In the genomic region with DNA sequence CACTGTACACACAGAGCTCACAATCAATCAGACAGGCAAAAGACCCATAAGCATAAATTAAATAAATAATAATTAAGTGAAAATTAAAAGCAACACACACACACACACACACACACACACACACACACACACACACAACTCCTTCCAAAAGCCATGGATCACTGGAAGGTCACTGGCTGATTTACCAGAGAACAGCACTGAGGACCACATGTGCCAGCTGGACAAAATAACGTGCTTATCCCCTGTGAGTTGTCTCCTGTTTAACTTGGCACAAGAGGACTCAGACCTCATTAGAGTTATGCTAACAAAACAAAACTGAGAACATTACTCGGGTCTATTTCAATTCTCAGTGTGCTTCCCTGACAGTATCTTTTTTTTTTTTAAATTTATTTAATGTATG, we compare ENCODE assay signal across 22 mouse cellular contexts. TPM values are rescaled to one million over a fixed set of nuclear protein-coding genes. Genes with fewer than 3 reads are reported as not detected.
DNase-seq lines count a peak whose midpoint lies in the region; ATAC-seq and TF ChIP-seq lines count a peak whose summit lies in the region.
"Had no signal": no experiment of that assay in that cellular context is flagged by ENCODE, and none has a peak within 500 bp of the region (broad histone marks: within the 10 kb centered on the region; RNA-seq: fewer than 3 reads in every experiment).

No protein-coding gene starts in this region.

- no peak overlapping the region for H3K9ac ChIP-seq in kidney, postnatal 0 days (ENCODE audit: low read depth, low read length)
- H3K9ac ChIP-seq: embryonic facial prominence, embryonic 13.5 days; forebrain, embryonic 15.5 days; heart, embryonic 15.5 days; hindbrain, embryonic 15.5 days; intestine, embryonic 15.5 days; midbrain, embryonic 12.5 days had no signal

- no peaks in the 10 kb centered on the region for H3K9me3 ChIP-seq in kidney, postnatal 0 days (replicated peaks; ENCODE audit: low read length)
- H3K9me3 ChIP-seq: embryonic facial prominence, embryonic 13.5 days; forebrain, embryonic 15.5 days; heart, embryonic 15.5 days; hindbrain, embryonic 15.5 days; intestine, embryonic 15.5 days; midbrain, embryonic 12.5 days had no signal

- 50% methylated on average over 2 of the region's 2 CpGs for WGBS in kidney, postnatal 0 days

- no peak for DNase-seq in gastrocnemius, adult 2 months
- no peak for DNase-seq in gastrocnemius, postnatal 14 days
- DNase-seq in kidney, postnatal 0 days (ENCODE audit: low spot score), result peak; percentile 31
- DNase-seq in kidney, postnatal 10 days, result no peak
- DNase-seq in heart, adult 9 months (ENCODE audit: low spot score in 2 of 2), result peak; percentile 67 to 73
- peak; percentile 64 for DNase-seq in skeletal muscle tissue, adult 2 months (ENCODE audit: low read depth, low spot score)
- DNase-seq in right cerebral cortex, adult 18-20 months, result no peak
- DNase-seq: cerebellum, adult 11 months; cerebellum, postnatal 10 days; retina, postnatal 1 day; right cerebral cortex, postnatal 4 days had no signal

- no peaks in the 10 kb centered on the region for H3K27me3 ChIP-seq in kidney, postnatal 0 days (ENCODE audit: insufficient read depth, low read length)
- H3K27me3 ChIP-seq: embryonic facial prominence, embryonic 13.5 days; forebrain, embryonic 15.5 days; heart, embryonic 15.5 days; hindbrain, embryonic 15.5 days; intestine, embryonic 15.5 days; midbrain, embryonic 12.5 days; Patski had no signal

- no peak for TF ChIP-seq CTCF in gastrocnemius, adult 2 months (IDR thresholded peaks at IDR 0.05)
- TF ChIP-seq CTCF in kidney, postnatal 0 days (IDR thresholded peaks at IDR 0.05; ENCODE audit: low read depth), result no peak

- no peak for ATAC-seq in kidney, postnatal 0 days (replicated peaks; ENCODE audit: low FRiP score, low read depth)
- ATAC-seq: forebrain, embryonic 15.5 days; intestine, embryonic 15.5 days; lung, postnatal 0 days; Patski had no signal

- peak overlapping the region; percentile 10; the same call in 1 of the 2 replicates for H3K27ac ChIP-seq in gastrocnemius, adult 2 months
- no peak overlapping the region for H3K27ac ChIP-seq in kidney, postnatal 0 days
- H3K27ac ChIP-seq: embryonic facial prominence, embryonic 13.5 days; forebrain, embryonic 15.5 days; heart, embryonic 15.5 days; hindbrain, embryonic 15.5 days; intestine, embryonic 15.5 days; layer of hippocampus, adult 2 months; midbrain, embryonic 12.5 days; stomach, postnatal 0 days had no signal

- H3K4me1 ChIP-seq in kidney, postnatal 0 days (replicated peaks; ENCODE audit: insufficient read depth, low read length), result no peaks in the 10 kb centered on the region
- H3K4me1 ChIP-seq: embryonic facial prominence, embryonic 13.5 days; forebrain, embryonic 15.5 days; heart, embryonic 15.5 days; hindbrain, embryonic 15.5 days; intestine, embryonic 15.5 days; midbrain, embryonic 12.5 days had no signal

- peaks cover 23% of the 10 kb centered on the region for H3K36me3 ChIP-seq in kidney, postnatal 0 days (ENCODE audit: insufficient read depth, low read length)

- intact Hi-C loops in gastrocnemius, adult 2 months (cut with DNase I), result no loop called here
- intact Hi-C loops in gastrocnemius, postnatal 14 days (cut with DNase I; ENCODE audit: low total_unique reads), result no loop called here

- H3K4me2 ChIP-seq in kidney, postnatal 0 days (ENCODE audit: low read length), result no peak overlapping the region
- H3K4me2 ChIP-seq: embryonic facial prominence, embryonic 13.5 days; forebrain, embryonic 15.5 days; heart, embryonic 15.5 days; hindbrain, embryonic 15.5 days; intestine, embryonic 15.5 days; midbrain, embryonic 12.5 days had no signal

- no peak overlapping the region for H3K4me3 ChIP-seq in gastrocnemius, adult 2 months
- no peak overlapping the region for H3K4me3 ChIP-seq in kidney, postnatal 0 days (replicated peaks; ENCODE audit: low read depth, low read length)
- H3K4me3 ChIP-seq: embryonic facial prominence, embryonic 13.5 days; forebrain, embryonic 15.5 days; heart, embryonic 15.5 days; hindbrain, embryonic 15.5 days; intestine, embryonic 15.5 days; layer of hippocampus, adult 2 months; midbrain, embryonic 12.5 days had no signal

RNA-seq across cellular contexts. Expression of a gene that starts 13.1 kb away (rescaled TPM):
- 10 to 100 TPM; 17.1 to 19.0 TPM for total RNA-seq in gastrocnemius, adult 2 months (2021)
- 10 to 100 TPM; 18.3 to 20.0 TPM for total RNA-seq in gastrocnemius, postnatal 14 days (2021)
- polyA plus RNA-seq in kidney, postnatal 0 days (2015; fragmentation: Nextera tagmentation; extraction: Ambion mirVana), result 31.5 and 37.7 TPM in 2 replicates

RNA-seq across cellular contexts. Expression of a gene that starts 27.8 kb away (rescaled TPM):
- 1 to 10 TPM; 2.7 to 3.3 TPM for total RNA-seq in gastrocnemius, adult 2 months (2021)
- 1 to 10 TPM; 4.9 to 6.1 TPM for total RNA-seq in gastrocnemius, postnatal 14 days (2021)
- 30.6 and 34.4 TPM in 2 replicates for polyA plus RNA-seq in kidney, postnatal 0 days (2015; fragmentation: Nextera tagmentation; extraction: Ambion mirVana)

RNA-seq across cellular contexts. Expression of a gene that starts 46.5 kb away (rescaled TPM):
- total RNA-seq in gastrocnemius, adult 2 months (2021), result 1 to 10 TPM; 4.1 to 7.2 TPM
- 10 to 100 TPM in 1 of 2 experiments, 1 to 10 TPM in 1; 9.8 to 14.8 TPM for total RNA-seq in gastrocnemius, postnatal 14 days (2021)
- polyA plus RNA-seq in kidney, postnatal 0 days (2015; fragmentation: Nextera tagmentation; extraction: Ambion mirVana), result 265 and 334 TPM in 2 replicates
- total RNA-seq: monocyte, adult 5-6 weeks had no signal

Comparison
In these comparisons a context has a peak if more than half of its experiments do, and no peak if none do; other contexts are left out.
1. DNase-seq: peak in kidney, postnatal 0 days (single experiment), heart, adult 9 months (2 of 2) and skeletal muscle tissue, adult 2 months (single experiment); none in gastrocnemius, adult 2 months (single experiment), gastrocnemius, postnatal 14 days (single experiment), kidney, postnatal 10 days (single experiment) and right cerebral cortex, adult 18-20 months (single experiment).